Mouse (Mus musculus) thymus, adult 18-20 months (tissue): ENCODE data around the gene Psip1.
"Not testable (repeated sequence)": the region's sequence is repeated elsewhere in the genome, so short reads cannot be mapped to it uniquely, and the experiment has no call there.

Source experiments
- DNase-seq, 2 experiments: peaks; one replicate each; pipeline ENCODE4 v3.0.0; 2022; ENCODE audit warnings: mixed read lengths in 2 of 2

Psip1 gene

GRCm38 (mm10) chr4:83486117-83486901 lies at the start of gene Psip1:
Gene Psip1 (minus strand): TSS chr4:83486459.
- DNase-seq: peak; percentile 82 to 88

- DNase-seq: no peak
Observed at GRCm38 (mm10) chr4:83534024-83534423, 47.8 kb upstream of the Psip1 start.

DNA sequence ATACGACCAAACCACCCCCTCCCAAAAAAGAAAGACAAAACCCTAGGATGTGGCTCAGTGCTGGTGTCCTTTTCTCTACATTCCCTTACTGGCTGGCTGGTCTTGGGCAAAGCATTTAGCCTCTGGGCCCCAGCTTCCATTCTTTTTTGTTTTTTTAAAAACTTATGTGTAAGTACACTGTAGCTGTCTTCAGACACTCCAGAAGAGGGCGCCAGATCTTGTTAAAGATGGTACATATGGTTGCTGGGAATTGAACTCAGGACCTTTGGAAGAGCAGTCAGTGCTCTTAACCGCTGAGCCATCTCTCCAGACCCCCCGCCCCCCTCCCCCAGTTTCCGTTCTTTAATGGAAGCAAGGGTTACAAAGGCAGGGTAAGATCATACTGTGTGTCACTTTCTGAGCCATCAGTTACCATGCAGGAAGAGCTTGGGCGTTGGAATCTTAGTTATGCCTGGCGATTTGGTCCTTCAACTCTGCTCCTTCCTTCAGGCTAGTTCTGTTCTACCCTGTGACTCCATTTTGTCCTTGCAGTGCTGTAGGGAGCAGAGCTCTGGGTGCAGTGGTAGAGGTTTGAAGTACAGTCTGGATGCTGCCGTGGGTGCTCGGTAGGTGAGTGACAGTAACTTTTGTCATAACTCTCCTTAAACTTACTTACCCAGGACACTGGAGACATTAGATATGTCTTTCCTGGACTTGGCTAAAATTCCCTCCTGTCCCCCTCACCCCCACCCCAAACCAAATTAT lies 47.1 kb upstream of the Psip1 start:
- no peak for DNase-seq

DNA sequence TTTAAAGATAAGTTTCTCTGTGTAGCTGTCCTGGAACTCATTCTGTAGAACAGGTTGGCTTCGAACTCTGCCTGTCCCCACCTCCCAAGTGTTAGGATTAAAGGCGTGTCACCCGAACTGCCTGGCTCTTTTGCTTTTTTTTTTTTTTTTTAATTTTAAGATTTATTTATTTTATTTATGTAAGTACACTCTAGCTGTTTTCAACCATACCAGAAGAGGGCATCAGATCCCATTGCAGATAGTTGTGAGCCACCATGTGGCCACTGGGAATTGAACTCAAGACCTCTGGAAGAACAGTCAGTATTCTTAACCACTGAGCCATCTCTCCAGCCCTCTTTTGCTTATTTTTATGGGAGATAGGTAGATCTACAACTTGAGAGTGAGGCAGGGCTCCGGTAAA lies 43.8 kb upstream of the Psip1 start:
- not testable (repeated sequence) for DNase-seq

DNA sequence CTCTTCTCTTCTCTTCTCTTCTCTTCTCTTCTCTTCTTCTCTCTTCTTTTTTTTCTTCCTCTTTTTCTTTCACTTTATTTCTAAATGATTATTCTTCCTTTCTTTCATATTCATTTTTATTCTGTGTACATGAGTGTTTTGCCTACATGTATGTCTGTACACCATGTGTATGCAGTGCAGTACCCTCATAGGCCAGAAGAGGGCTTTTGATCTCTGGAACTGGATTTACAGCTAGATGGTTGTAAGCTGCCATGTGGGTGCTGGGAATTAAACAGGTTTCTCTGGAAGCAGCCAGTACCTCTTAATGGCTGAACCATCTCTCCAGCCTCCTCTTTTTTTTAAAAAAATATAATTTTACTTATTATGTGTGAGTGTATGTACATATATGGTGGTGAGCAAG lies 41.7 kb upstream of the Psip1 start:
- DNase-seq: peak in 1 of 2 experiments; percentile 27

GRCm38 (mm10) chr4:83526988-83527334 lies 40.7 kb upstream of the Psip1 start:
- DNase-seq: no peak

DNA sequence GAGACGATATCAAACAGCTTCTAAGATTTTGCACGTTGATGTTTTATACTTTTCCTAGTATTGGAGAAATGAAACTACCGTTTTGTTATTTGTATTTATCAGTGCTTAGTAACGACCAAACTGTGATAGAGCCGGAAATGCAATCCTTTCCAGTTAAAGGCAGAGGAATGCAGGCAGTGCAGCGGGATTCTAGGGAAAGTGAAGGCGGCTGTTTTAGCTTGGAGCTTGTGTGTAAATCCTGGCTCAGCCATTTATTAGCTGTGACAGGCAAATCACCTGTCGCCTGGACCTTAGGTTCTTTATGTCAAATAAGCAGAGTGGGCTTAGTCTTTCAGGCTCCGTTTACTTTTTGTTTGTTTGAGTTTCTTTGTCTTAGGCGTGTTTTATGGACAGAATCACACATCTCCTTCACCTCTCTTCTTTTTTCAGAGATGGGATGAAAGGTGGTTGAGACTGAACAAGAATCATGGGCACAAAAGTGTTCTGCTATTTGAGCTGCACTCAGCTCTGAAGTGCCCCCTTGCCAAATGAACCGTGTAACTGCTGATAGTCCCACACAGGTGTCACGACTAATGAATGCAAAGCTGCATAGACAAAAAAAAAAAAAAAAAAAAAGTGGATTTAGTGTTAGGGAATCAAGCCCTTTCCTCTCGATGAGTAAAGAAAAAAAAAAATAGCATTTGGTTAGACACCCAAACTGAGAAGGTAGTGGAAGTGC lies 40.2 kb upstream of the Psip1 start:
- DNase-seq: no peak

- no peak for DNase-seq
Observed at GRCm38 (mm10) chr4:83525690-83526055, 39.4 kb upstream of the Psip1 start.

DNA sequence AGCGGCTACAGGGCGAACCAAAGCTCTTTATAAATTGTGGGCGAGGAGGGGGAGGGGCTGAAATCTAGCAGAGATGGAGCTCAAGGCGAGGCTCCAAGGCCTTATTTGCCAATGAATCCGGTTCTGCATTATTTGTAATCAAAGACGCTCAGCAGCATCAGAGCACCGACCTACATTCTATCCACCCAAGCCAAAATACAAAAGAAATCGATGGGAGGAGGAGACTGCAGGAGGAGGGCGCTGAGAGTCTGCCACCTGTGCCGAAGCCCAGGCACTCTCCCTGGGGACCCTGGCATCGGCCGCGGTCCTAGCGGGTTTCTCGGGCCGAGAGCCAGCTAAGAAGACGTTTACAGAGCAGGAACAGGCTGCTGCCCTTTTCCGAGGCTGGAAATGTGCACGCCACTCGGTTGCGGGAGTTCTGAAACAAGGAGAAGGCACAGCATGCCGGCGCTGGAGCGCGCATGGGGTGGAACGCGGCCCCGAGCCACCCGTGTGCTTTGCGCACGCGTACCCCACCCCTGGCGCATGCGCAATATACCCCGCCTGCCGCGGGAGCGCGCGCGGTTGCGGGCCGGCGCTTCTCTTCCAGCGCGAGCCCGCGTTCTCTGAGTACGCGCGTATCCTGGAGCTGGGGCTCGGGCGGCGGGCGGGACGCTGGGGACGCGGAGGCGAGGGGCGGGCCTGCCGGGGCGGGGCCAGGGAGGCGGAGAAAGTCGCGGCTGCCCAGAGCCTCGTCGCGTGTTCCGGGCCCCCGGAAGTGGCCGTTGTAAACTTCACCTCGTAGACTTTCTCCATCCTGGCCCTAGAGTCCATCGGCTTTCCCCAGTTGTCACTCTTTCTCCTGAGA lies 38.8 kb upstream of the Psip1 start, which contains the start of gene Ccdc171:
Gene Ccdc171 (plus strand): TSS at position 703 of the 847 bp plus-strand sequence.
- peak; percentile 90 to 92 for DNase-seq

DNA sequence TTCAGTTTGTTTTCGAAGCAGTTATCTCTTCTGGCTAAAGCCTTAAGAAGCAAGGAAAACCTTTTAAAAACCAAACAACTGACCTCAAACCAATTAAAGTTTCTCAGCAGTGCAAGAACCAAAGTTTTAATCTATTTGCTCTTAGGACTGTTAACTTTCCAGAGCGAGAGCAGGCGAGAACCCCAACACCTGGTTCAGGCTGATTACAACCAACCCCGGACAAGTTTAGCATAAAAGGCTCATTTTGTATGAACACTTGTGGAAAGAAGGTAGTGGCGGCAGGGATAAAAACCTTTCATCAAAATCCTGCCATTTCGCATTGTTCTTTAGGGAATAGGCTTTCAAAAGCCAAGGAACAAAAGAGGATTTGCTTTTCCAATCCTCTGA lies 38.2 kb upstream of the Psip1 start:
- no peak for DNase-seq

DNA sequence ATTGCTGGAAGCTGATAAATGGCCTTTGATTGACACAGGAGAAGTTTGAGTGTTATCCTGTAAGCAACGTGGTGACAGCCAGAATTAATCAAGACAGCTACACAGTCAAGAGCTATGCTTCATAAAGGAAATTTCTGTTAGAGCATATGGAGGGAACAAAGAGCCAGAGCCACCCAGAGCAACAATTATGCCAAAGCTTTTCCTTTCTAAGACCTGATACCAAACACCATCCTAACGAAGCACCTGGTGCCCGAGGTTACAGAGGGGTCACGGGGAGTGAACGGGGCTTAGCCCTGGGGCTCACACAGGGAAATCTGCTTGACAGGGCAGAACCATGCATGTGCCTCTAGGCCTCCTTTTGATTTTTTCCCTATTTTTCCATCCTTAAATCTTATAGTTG lies 35.8 kb upstream of the Psip1 start:
- DNase-seq: no peak

DNA sequence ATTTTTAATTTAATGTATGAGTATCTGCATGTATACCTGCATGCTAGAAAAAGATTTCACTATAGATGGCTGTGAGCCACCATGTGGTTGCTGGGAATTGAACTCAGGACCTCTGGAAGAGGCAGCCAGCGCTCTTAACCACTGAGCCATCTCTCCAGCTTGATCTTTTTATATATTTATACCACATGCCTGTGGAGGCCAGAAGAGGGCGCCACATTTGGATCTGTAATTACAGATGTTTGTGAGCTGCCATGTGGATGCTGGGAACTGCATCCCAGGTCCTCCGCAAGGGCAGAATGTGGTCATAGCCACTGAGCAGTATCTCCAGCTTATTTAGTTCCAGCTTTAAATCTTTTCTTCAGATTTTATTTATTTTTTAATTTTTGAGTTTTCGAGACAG lies 34.0 kb upstream of the Psip1 start:
- no peak for DNase-seq

- DNase-seq: no peak
Observed at GRCm38 (mm10) chr4:83519807-83520206, 33.5 kb upstream of the Psip1 start.

- DNase-seq: no peak
Observed at GRCm38 (mm10) chr4:83519148-83519547, 32.9 kb upstream of the Psip1 start.

GRCm38 (mm10) chr4:83516144-83516543 lies 29.9 kb upstream of the Psip1 start:
- not testable (repeated sequence) for DNase-seq

GRCm38 (mm10) chr4:83514976-83515669 lies 28.9 kb upstream of the Psip1 start:
- no peak for DNase-seq

DNA sequence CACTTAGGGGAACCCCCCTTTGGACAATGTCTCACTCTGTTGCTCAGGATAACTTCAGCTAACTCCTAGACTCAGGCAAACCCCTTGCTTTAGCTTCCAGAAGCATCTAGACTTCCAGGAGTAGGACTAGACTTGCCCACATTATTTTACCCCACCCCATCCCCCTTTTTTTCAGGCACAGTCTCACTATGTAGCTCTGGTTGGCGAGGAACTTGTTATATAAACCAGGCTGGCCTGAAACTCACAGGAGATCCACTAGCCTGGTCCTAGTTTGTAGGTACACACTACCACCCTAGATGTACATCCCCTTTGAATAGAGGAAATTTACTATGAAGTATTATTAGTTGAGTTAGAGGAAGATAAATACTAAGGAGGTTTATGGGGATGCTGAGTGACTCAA lies 27.9 kb upstream of the Psip1 start:
- DNase-seq: no peak

DNA sequence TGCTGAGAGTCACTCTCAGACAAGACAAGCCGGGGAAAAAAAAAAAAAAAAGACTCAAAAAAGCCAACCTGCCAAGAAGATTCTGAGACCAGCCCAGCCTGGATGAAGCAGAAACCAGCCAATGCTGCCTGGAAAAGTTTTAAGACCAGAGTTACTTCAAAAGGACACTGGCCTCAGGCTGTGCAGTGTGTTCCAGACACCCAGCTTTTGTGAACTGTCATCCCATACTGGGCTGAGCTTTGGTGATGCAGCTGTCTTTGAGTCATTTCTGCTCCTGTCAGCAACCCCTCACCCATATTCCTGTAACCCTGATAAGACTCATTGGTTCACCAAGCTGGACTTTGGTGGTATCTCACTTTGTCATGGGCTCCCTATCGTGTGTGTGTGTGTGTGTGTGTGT lies 26.4 kb upstream of the Psip1 start:
- no peak for DNase-seq

DNA sequence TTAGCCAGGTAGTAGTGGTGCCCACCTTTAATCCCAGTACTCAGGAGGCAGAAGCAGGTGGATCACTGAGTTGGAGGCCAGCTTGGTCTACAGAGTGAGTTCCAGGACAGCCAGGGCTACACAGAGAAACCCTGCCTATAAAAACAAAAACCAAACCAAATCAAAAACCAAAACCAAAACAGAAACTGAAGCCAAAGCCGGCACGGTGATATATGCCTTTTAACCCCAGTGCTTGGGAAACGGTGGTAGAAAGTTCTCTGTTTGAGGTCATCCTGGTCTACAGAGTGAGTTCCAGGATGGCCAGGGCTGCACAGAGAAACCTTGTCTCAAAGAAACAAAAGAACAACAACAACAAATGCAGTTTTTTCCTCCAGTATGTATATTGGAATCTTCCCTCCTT lies 26.0 kb upstream of the Psip1 start:
- DNase-seq: no peak

DNA sequence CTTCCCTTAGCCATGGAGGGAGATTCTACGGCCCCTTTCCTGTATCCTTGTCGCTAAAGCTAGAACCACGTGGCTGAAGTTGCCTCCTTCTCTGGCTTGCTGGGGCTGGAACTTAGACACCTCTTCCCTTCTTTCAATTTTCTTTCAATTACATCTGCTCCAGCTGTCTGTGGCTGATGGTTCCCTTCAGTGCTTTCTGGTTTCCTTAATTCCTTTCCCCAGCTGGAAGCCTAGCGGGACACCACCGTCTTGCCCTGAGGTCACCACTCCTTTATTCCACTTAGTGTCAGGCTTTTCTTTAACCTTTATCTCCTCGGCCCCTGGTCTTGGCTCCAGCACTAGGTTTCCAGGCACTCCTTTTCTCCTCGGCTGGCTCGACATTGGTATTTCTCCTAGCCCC lies 24.8 kb upstream of the Psip1 start:
- DNase-seq: no peak

DNA sequence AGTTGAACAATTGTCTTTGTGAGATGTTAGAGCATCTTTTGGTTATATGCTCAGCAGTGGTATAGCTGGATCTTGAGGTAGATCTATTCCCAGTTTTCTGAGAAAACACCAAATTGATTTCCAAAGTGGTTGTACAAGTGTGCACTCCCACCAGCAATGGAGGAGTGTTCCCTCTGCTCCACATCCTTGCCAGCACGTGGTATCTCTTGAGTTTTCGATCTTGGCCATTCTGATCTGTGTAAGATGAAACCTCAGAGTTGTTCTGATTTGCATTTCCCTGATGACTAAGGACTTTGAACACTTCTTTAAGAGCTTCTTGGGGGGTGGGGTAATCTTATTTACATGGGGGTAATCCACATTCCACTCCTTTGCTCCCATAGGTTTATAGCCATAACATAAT lies 23.3 kb upstream of the Psip1 start:
- no peak for DNase-seq

DNA sequence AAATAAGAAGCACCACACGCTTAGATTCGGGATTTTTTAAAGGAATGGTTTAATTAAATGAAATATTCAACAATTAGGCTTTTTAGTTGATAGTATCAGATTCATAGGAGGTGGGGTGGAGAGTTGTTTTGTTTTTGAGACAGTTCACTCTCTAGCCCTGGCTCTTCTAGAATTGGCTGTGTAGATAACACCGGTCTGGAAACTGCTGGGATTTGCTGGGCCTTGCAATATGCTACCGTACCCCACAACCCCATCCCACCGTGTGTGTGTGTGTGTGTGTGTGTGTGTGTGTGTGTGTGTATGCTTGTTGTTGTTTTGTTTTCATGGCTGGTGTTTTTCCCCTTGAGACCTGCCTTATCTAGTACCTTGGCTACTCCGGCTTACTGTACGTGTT lies 14.8 kb upstream of the Psip1 start:
- DNase-seq: no peak
